Mouse (Mus musculus) lung, adult 2 months (tissue): ENCODE measurements at regions not wholly inside any gene's neighbourhood (a gene's known extent, or its start where the extent isn't known, plus 50 kb on each side); places are given as distances from the start of the nearest gene placed in this dataset.

Experiments
- DNase-seq: peaks from one replicate; pipeline ENCODE4 v3.0.0; 2022
- H3K4me1 ChIP-seq: fragments of 200-500 bp; 2 replicates; pipeline ENCODE4 v1.6.1; 2011; ENCODE audit warnings: low read length; ENCODE audit not compliant: control insufficient read depth, insufficient read depth
- H3K4me3 ChIP-seq: fragments of 200-500 bp; replicated peaks from 2 replicates; pipeline ENCODE3; 2011; ENCODE audit warnings: low read depth, mild to moderate bottlenecking, control low read depth, low read length; ENCODE audit errors: extremely low read depth
- CTCF ChIP-seq: fragments of 200-500 bp; IDR thresholded peaks from 2 replicates; pipeline ENCODE4 v1.5.1; 2011; ENCODE audit warnings: mild to moderate bottlenecking, low read length, control low read depth; ENCODE audit not compliant: insufficient read depth
- POLR2A ChIP-seq: fragments of 200-500 bp; IDR thresholded peaks from 2 replicates; pipeline ENCODE4 v1.6.1; 2011; ENCODE audit warnings: low read depth, mild to moderate bottlenecking, control low read depth, low read length, borderline replicate concordance; ENCODE audit errors: extremely low read depth
- WGBS: fragments of 180-500 bp; shearing (Covaris S2); methylation state at CpG from one replicate; pipeline ENCODE4 v1.1.7; 2018; 5-methylcytosine and 5-hydroxymethylcytosine counted together

- no peak for DNase-seq
- H3K4me1 ChIP-seq: no peaks in the 10 kb centered on the region
- 18% methylated on average over 1 of the region's 1 CpGs for WGBS
- no peak for TF ChIP-seq POLR2A
- no peak for TF ChIP-seq CTCF
- H3K4me3 ChIP-seq: no peak overlapping the region
These were observed 551.6 kb upstream of the Igfbp3 start for GRCm38 (mm10) chr11:7765303-7765702.

GRCm38 (mm10) chr11:7758862-7759467 is 545.2 kb upstream of the Igfbp3 start:
- WGBS: 55% methylated on average over 6 of the region's 6 CpGs
- TF ChIP-seq CTCF (no peak), POLR2A (no peak)
- Histone ChIP-seq H3K4me1 (no peaks in the 10 kb centered on the region), H3K4me3 (no peak overlapping the region)
- no peak for DNase-seq
